ENCODE assay signal across 8 mouse cellular contexts in the genomic region with DNA sequence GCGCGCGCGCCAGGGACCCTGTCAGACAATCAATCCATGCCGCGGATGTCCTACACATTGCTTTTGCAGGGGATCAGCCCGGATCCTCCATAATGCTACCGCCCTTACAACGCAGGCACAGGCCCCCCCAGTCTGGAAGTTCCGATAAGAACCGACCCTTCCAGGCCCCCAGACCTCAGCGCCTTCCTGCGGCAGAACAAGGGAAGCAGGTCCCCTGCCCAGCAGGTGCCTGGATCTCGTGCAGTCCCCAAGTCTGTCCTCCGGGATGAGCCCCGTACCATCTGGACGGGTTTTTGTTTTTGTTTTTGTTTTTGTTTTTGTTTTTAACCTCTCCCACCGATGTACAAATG. TPM values are rescaled to one million over a fixed set of nuclear protein-coding genes. Genes with fewer than 3 reads are reported as not detected.
DNase-seq lines count a peak whose midpoint lies in the region; ATAC-seq and TF ChIP-seq lines count a peak whose summit lies in the region.

No protein-coding gene starts in this region.

- peaks cover 11% of the 10 kb centered on the region; the same call in 1 of the 2 replicates for H3K27me3 ChIP-seq in liver, adult 2 months (ENCODE audit: control insufficient read depth, insufficient read depth, low read length)
- H3K27me3 ChIP-seq in embryonic facial prominence, embryonic 15.5 days = peaks cover 68% of the 10 kb centered on the region
- peaks cover 26% of the 10 kb centered on the region for H3K27me3 ChIP-seq in intestine, embryonic 14.5 days (replicated peaks; ENCODE audit: control insufficient read depth, insufficient read depth, low read length)
- peaks cover 4% of the 10 kb centered on the region; the same call in 1 of the 2 replicates for H3K27me3 ChIP-seq in neural tube, embryonic 12.5 days (replicated peaks)

- no peak overlapping the region for H3K27ac ChIP-seq in liver, adult 2 months (replicated peaks; ENCODE audit: insufficient read depth, low read depth, low read length)
- H3K27ac ChIP-seq in embryonic facial prominence, embryonic 15.5 days (replicated peaks) = no peak overlapping the region
- H3K27ac ChIP-seq in intestine, embryonic 14.5 days (ENCODE audit: low read depth) = no peak overlapping the region
- no peak overlapping the region for H3K27ac ChIP-seq in neural tube, embryonic 12.5 days

- no peaks in the 10 kb centered on the region for H3K36me3 ChIP-seq in liver, adult 2 months (ENCODE audit: control insufficient read depth, insufficient read depth, low read length)
- no peaks in the 10 kb centered on the region for H3K36me3 ChIP-seq in embryonic facial prominence, embryonic 15.5 days
- H3K36me3 ChIP-seq in intestine, embryonic 14.5 days (ENCODE audit: control insufficient read depth, insufficient read depth, low read length) = no peaks in the 10 kb centered on the region
- H3K36me3 ChIP-seq in neural tube, embryonic 12.5 days = no peaks in the 10 kb centered on the region

- no peak for DNase-seq in liver, adult 2 months (ENCODE audit: extremely low read depth, low read depth, low spot score)
- no peak for DNase-seq in liver
- DNase-seq in intestine, embryonic 14.5 days (ENCODE audit: low spot score) = no peak
- DNase-seq in ovary, postnatal 10 days (ENCODE audit: low spot score) = no peak
- no peak for DNase-seq in urinary bladder, postnatal 14 days (ENCODE audit: low spot score)
- DNase-seq in adrenal gland, postnatal 25 days = no peak

- H3K4me3 ChIP-seq in liver, adult 2 months (ENCODE audit: insufficient read depth, low read depth, low read length) = peak overlapping the region; percentile 55
- H3K4me3 ChIP-seq in embryonic facial prominence, embryonic 15.5 days (replicated peaks) = peak overlapping the region; percentile 62
- H3K4me3 ChIP-seq in intestine, embryonic 14.5 days (ENCODE audit: low read depth, low read length) = peak overlapping the region; percentile 55
- peak overlapping the region; percentile 67 for H3K4me3 ChIP-seq in neural tube, embryonic 12.5 days

- peak overlapping the region; percentile 97 for H3K4me2 ChIP-seq in embryonic facial prominence, embryonic 15.5 days (replicated peaks)
- peak overlapping the region; percentile 76 for H3K4me2 ChIP-seq in intestine, embryonic 14.5 days (ENCODE audit: low read length)
- peak overlapping the region; percentile 94 for H3K4me2 ChIP-seq in neural tube, embryonic 12.5 days (replicated peaks)

- no peak; the same call in 1 of the 2 replicates for ATAC-seq in embryonic facial prominence, embryonic 15.5 days (ENCODE audit: insufficient number of reproducible peaks, low FRiP score, low TSS enrichment, low read depth)
- ATAC-seq in intestine, embryonic 14.5 days (replicated peaks; ENCODE audit: low FRiP score, low TSS enrichment, low read depth) = no peak
- ATAC-seq in neural tube, embryonic 12.5 days (ENCODE audit: low FRiP score, low read depth) = peak; percentile 63

- H3K79me2 ChIP-seq in liver, adult 2 months (ENCODE audit: control insufficient read depth, insufficient read depth, low read length) = no peaks in the 10 kb centered on the region

- H3K4me1 ChIP-seq in liver, adult 2 months (ENCODE audit: control insufficient read depth, insufficient read depth, low read length) = 0 out of 2 replicates have a peak, but pooled peaks cover 4% of the 10 kb centered on the region
- H3K4me1 ChIP-seq in embryonic facial prominence, embryonic 15.5 days = peaks cover 31% of the 10 kb centered on the region
- H3K4me1 ChIP-seq in intestine, embryonic 14.5 days (replicated peaks; ENCODE audit: control insufficient read depth, insufficient read depth, low read length) = peaks cover 10% of the 10 kb centered on the region; the same call in 1 of the 2 replicates
- H3K4me1 ChIP-seq in neural tube, embryonic 12.5 days = peaks cover 33% of the 10 kb centered on the region

- TF ChIP-seq CTCF in liver, adult 2 months (IDR thresholded peaks at IDR 0.05; ENCODE audit: low read depth, low read length) = no peak

- no peak for TF ChIP-seq POLR2A in liver, adult 2 months (IDR thresholded peaks at IDR 0.05; ENCODE audit: extremely low read depth, insufficient read depth, low read length)

- 2% methylated on average over 15 of the region's 18 CpGs for WGBS in liver, adult 2 months
- under 1% methylated on average over 18 of the region's 18 CpGs for WGBS in embryonic facial prominence, embryonic 15.5 days
- WGBS in intestine, embryonic 14.5 days = under 1% methylated on average over 18 of the region's 18 CpGs
- WGBS in neural tube, embryonic 12.5 days = under 1% methylated on average over 18 of the region's 18 CpGs

- peak overlapping the region; percentile 34 for H3K9ac ChIP-seq in liver, adult 2 months (ENCODE audit: low read depth, low read length)
- H3K9ac ChIP-seq in embryonic facial prominence, embryonic 15.5 days = peak overlapping the region; percentile 37; the same call in 1 of the 2 replicates
- H3K9ac ChIP-seq in intestine, embryonic 14.5 days (ENCODE audit: low read length) = peak overlapping the region; percentile 55
- peak overlapping the region; percentile 77 for H3K9ac ChIP-seq in neural tube, embryonic 12.5 days

- H3K9me3 ChIP-seq in embryonic facial prominence, embryonic 15.5 days (replicated peaks) = no peaks in the 10 kb centered on the region
- no peaks in the 10 kb centered on the region for H3K9me3 ChIP-seq in intestine, embryonic 14.5 days (ENCODE audit: control insufficient read depth, low read length)
- H3K9me3 ChIP-seq in neural tube, embryonic 12.5 days = no peaks in the 10 kb centered on the region

RNA-seq across cellular contexts. Expression of a gene that starts 0.4 kb away (rescaled TPM):
- total RNA-seq in liver, adult 2 months (2014; rRNA removed) = 3.0 and 3.6 TPM in 2 replicates
- 2.1 and 2.4 TPM in 2 replicates for polyA plus RNA-seq in liver, adult 2 months (2012; rRNA removed)
- 8.4 and 8.5 TPM in 2 replicates for polyA plus RNA-seq in embryonic facial prominence, embryonic 15.5 days (2015; fragmentation: Nextera tagmentation; extraction: Ambion mirVana)
- polyA plus RNA-seq in intestine, embryonic 14.5 days (2014; fragmentation: Nextera tagmentation; extraction: Ambion mirVana) = 38.9 and 41.1 TPM in 2 replicates
- polyA plus RNA-seq in neural tube, embryonic 12.5 days (2016; fragmentation: Nextera tagmentation; extraction: Ambion mirVana) = 12.8 and 14.8 TPM in 2 replicates
- 36.3 and 41.7 TPM in 2 replicates for total RNA-seq in adrenal gland, postnatal 25 days (2021)
